Mouse (Mus musculus): ENCODE data around the gene Dad1.
"Not testable (repeated sequence)": the region's sequence is repeated elsewhere in the genome, so short reads cannot be mapped to it uniquely, and the experiment has no call there.

Gene Dad1

GRCm38 (mm10) chr14:54244183-54244582, 9.7 kb downstream of the Dad1 start:
- DNase-seq, result no peak

- DNase-seq, result no peak
Observed at GRCm38 (mm10) chr14:54240542-54240941, 13.4 kb downstream of the Dad1 start.

GRCm38 (mm10) chr14:54239002-54239736, 14.7 kb downstream of the Dad1 start:
- DNase-seq, result peak; percentile 74 to 90

- no peak for DNase-seq
Observed at GRCm38 (mm10) chr14:54236881-54237280, 17.0 kb downstream of the Dad1 start.

GRCm38 (mm10) chr14:54235825-54236540, 17.9 kb downstream of the Dad1 start:
- DNase-seq, result no peak

GRCm38 (mm10) chr14:54234231-54235040, 19.5 kb downstream of the Dad1 start:
- DNase-seq, result no peak

- peak in 1 of 2 experiments; percentile 55 for DNase-seq
Observed at GRCm38 (mm10) chr14:54233559-54234143, 20.3 kb downstream of the Dad1 start.

GRCm38 (mm10) chr14:54232811-54233558, 20.9 kb downstream of the Dad1 start:
- peak; percentile 66 to 83 for DNase-seq

- no peak for DNase-seq
Observed at GRCm38 (mm10) chr14:54232143-54232542, 21.8 kb downstream of the Dad1 start.

- peak in 1 of 2 experiments; percentile 63 for DNase-seq
Observed at GRCm38 (mm10) chr14:54231176-54231956, 22.5 kb downstream of the Dad1 start.

GRCm38 (mm10) chr14:54230638-54231150, 23.2 kb downstream of the Dad1 start:
- DNase-seq, result peak; percentile 56 to 63

GRCm38 (mm10) chr14:54229849-54230248, 24.1 kb downstream of the Dad1 start:
- not testable (repeated sequence) for DNase-seq

- no peak for DNase-seq
Observed at GRCm38 (mm10) chr14:54228933-54229713, 24.8 kb downstream of the Dad1 start.

- DNase-seq, result no peak
Observed at GRCm38 (mm10) chr14:54228501-54228900, 25.4 kb downstream of the Dad1 start.

- DNase-seq, result peak; percentile 74 to 84
Observed at GRCm38 (mm10) chr14:54227911-54228451, 25.9 kb downstream of the Dad1 start.

- DNase-seq, result peak; percentile 74 to 82
Observed at GRCm38 (mm10) chr14:54226911-54227811, 26.7 kb downstream of the Dad1 start.

- DNase-seq, result no peak
Observed at GRCm38 (mm10) chr14:54225725-54226124, 28.2 kb downstream of the Dad1 start.
